Mouse (Mus musculus) spleen, adult 2 months (tissue): ENCODE measurements at regions not wholly inside any gene's neighbourhood (a gene's known extent, or its start where the extent isn't known, plus 50 kb on each side); places are given as distances from the start of the nearest gene placed in this dataset.

Experiments
- DNase-seq, 2 experiments: peaks; one replicate each; pipeline versions ENCODE4 v3.0.0 to v3.0.0-alpha.2; 2012 to 2021; ENCODE audit warnings: low spot score in 2 of 2, low read depth in 1 of 2
- H3K27ac ChIP-seq: fragments of 200-500 bp; 2 replicates; pipeline ENCODE4 v1.5.1; 2012; ENCODE audit warnings: low read length, inconsistent platforms; ENCODE audit not compliant: insufficient read depth
- H3K27me3 ChIP-seq: fragments of 200-500 bp; 2 replicates; pipeline ENCODE4 v1.6.1; 2012; ENCODE audit warnings: mild to moderate bottlenecking, moderate library complexity, low read length, inconsistent platforms; ENCODE audit not compliant: control insufficient read depth, insufficient read depth
- H3K36me3 ChIP-seq: fragments of 200-500 bp; 2 replicates; pipeline ENCODE4 v1.6.1; 2012; ENCODE audit warnings: mild to moderate bottlenecking, low read length, inconsistent platforms; ENCODE audit not compliant: control insufficient read depth, insufficient read depth
- H3K4me1 ChIP-seq: fragments of 200-500 bp; 2 replicates; pipeline ENCODE4 v1.6.1; 2011; ENCODE audit warnings: inconsistent platforms; ENCODE audit not compliant: control insufficient read depth, insufficient read depth, insufficient read length
- H3K4me3 ChIP-seq: fragments of 200-500 bp; 2 replicates; pipeline ENCODE4 v1.5.1; 2011; ENCODE audit warnings: mild to moderate bottlenecking, inconsistent platforms; ENCODE audit not compliant: insufficient read depth, insufficient read length; ENCODE audit errors: extremely low read depth
- CTCF ChIP-seq: fragments of 200-500 bp; IDR thresholded peaks from 2 replicates; pipeline ENCODE4 v1.5.1; 2011; ENCODE audit warnings: mild to moderate bottlenecking, inconsistent platforms; ENCODE audit not compliant: insufficient read depth, insufficient read length, insufficient replicate concordance; ENCODE audit errors: extremely low read depth
- POLR2A ChIP-seq: fragments of 200-500 bp; IDR thresholded peaks from 2 replicates; pipeline ENCODE4 v1.6.1; 2011; ENCODE audit warnings: low read depth, low read length, inconsistent platforms
- WGBS: fragments of 180-500 bp; shearing (Covaris S2); methylation state at CpG from one replicate; pipeline ENCODE4 v1.1.7; 2018; 5-methylcytosine and 5-hydroxymethylcytosine counted together

DNA sequence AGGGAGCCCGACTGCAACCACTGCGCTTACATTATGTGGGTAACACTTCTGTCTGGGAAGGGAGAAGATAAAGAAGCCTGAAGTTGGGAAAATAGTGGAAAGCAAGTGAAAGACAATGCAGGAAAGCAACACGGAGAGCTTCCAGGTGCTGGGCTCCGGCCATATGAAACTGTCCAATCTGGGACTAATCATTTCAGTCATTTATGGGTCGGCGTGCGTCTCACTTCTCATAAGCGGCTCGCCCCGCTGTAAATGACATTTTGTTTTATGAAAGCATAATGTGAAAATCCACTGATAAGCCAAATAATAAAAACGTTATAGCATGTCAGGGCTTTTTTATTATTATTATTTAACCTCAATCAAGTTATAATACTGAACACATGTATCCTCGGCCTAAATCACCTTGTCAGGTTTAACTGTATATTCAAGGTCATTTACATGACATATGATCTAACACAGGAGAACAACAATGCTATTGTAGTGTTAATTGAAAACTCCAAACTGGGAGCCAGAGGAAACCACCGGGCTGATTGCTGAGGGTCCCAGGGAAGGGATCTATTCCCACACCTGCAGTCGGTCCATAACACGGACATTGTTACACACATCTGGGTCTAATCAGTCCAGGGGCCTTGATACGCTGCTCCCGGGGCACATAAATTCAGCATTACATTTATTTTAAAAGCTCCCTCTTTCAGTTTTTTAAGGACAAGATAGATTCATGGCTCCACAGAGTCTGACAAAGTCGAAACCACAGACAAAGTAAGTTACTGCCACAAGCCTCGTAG lies 332.4 kb downstream of the Etnk1 start:
- no peaks in the 10 kb centered on the region for H3K36me3 ChIP-seq
- H3K4me3 ChIP-seq, result no peak overlapping the region
- H3K27ac ChIP-seq, result no peak overlapping the region
- TF ChIP-seq POLR2A, result no peak
- TF ChIP-seq CTCF, result no peak
- H3K4me1 ChIP-seq, result no peaks in the 10 kb centered on the region
- DNase-seq, result no peak
- WGBS, result 93% methylated on average over 19 of the region's 19 CpGs
- H3K27me3 ChIP-seq, result no peaks in the 10 kb centered on the region

- Histone ChIP-seq H3K4me1 (no peaks in the 10 kb centered on the region), H3K4me3 (no peak overlapping the region), H3K36me3 (no peaks in the 10 kb centered on the region), H3K27me3 (no peaks in the 10 kb centered on the region), H3K27ac (no peak overlapping the region)
- DNase-seq, result no peak
- TF ChIP-seq CTCF, result no peak
- no peak for TF ChIP-seq POLR2A
- WGBS, result 85% methylated on average over 8 of the region's 8 CpGs
These were observed 335.8 kb downstream of the Etnk1 start for GRCm38 (mm10) chr6:143502803-143503202.

DNA sequence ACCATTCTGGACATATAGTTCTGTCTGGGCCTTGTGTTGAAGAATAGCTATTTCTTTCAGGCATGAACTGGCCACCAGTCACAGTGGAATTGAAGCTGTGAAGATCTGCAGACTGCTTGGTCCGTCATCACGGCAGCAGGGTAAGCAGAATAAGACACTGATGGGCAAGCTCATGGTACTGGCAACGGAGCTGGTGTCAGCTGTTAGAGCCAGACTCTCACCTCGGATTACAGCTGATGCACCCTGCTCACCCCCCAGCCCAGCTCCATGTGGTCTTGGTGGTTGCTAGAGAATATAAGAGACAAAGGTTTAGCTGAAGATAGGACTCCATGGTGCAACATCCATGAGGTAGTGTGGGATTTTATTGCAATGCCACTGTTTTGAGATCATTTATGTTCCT lies 336.9 kb downstream of the Etnk1 start:
- H3K4me3 ChIP-seq, result no peak overlapping the region
- 86% methylated on average over 4 of the region's 4 CpGs for WGBS
- H3K27ac ChIP-seq, result no peak overlapping the region
- H3K27me3 ChIP-seq, result no peaks in the 10 kb centered on the region
- H3K4me1 ChIP-seq, result no peaks in the 10 kb centered on the region
- DNase-seq, result no peak
- no peaks in the 10 kb centered on the region for H3K36me3 ChIP-seq
- TF ChIP-seq POLR2A (no peak), CTCF (no peak)

GRCm38 (mm10) chr6:143513459-143513858 lies 346.4 kb downstream of the Etnk1 start:
- Histone ChIP-seq H3K4me1 (no peaks in the 10 kb centered on the region), H3K4me3 (no peak overlapping the region), H3K36me3 (no peaks in the 10 kb centered on the region), H3K27ac (no peak overlapping the region), H3K27me3 (no peaks in the 10 kb centered on the region)
- TF ChIP-seq POLR2A, result no peak
- TF ChIP-seq CTCF, result no peak
- 92% methylated on average over 5 of the region's 5 CpGs for WGBS
- DNase-seq, result no peak

- Histone ChIP-seq H3K27ac (no peak overlapping the region), H3K36me3 (no peaks in the 10 kb centered on the region), H3K27me3 (no peaks in the 10 kb centered on the region), H3K4me3 (no peak overlapping the region), H3K4me1 (no peaks in the 10 kb centered on the region)
- TF ChIP-seq POLR2A (no peak), CTCF (no peak)
- DNase-seq, result no peak
- 90% methylated on average over 12 of the region's 12 CpGs for WGBS
These were observed 348.1 kb downstream of the Etnk1 start for GRCm38 (mm10) chr6:143515137-143515536.

GRCm38 (mm10) chr6:143516746-143517145 lies 349.7 kb downstream of the Etnk1 start:
- Histone ChIP-seq H3K27me3 (no peaks in the 10 kb centered on the region), H3K4me1 (no peaks in the 10 kb centered on the region), H3K36me3 (no peaks in the 10 kb centered on the region), H3K27ac (no peak overlapping the region), H3K4me3 (no peak overlapping the region)
- TF ChIP-seq POLR2A (no peak), CTCF (no peak)
- 94% methylated on average over 1 of the region's 1 CpGs for WGBS
- DNase-seq, result no peak

DNA sequence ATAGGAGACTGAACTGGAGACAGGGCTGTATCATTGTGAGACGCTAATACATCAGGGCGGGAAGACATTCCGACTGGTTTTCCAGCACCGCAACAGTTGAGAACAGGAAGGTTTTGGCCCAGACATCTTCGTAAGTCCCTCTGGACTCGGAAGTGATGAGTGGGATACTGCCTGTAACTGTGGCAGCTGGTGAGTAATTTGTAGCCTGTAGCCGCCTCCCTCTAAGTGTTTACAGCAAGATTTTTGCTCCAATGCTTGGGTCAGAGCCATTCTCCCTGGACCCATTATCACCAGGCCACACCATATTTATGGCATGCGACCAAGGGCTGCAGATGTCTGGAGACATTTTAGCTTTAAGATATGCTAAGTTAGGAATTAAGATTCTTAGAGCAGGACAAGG lies 351.5 kb downstream of the Etnk1 start:
- 90% methylated on average over 8 of the region's 8 CpGs for WGBS
- TF ChIP-seq CTCF (no peak), POLR2A (no peak)
- Histone ChIP-seq H3K27me3 (no peaks in the 10 kb centered on the region), H3K36me3 (no peaks in the 10 kb centered on the region), H3K27ac (no peak overlapping the region), H3K4me1 (no peaks in the 10 kb centered on the region), H3K4me3 (no peak overlapping the region)
- DNase-seq, result no peak
